Mouse (Mus musculus): ENCODE results near the gene Nbas.

Gene Nbas

DNA sequence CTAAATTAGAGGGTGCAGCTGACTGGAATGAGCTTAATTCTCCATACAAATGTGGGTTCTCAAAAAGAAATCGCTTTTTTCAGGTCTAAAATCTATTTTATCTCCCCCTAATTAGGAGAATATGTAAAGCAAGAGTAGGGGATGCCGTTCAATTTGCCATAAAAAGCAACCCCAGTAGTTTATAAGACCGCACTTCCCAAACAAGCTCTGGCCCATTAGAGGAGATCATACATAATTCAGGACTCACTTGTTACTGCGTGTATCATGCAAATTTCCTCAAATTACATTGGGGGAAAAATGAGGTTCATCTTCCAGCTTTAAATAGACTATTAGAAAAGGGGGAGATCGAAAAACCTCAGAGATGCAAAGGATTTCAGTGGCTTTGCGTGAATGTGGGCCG is 346.7 kb downstream of the Nbas start:
- no peak for DNase-seq (ENCODE audit: low spot score in 2 of 2)

DNA sequence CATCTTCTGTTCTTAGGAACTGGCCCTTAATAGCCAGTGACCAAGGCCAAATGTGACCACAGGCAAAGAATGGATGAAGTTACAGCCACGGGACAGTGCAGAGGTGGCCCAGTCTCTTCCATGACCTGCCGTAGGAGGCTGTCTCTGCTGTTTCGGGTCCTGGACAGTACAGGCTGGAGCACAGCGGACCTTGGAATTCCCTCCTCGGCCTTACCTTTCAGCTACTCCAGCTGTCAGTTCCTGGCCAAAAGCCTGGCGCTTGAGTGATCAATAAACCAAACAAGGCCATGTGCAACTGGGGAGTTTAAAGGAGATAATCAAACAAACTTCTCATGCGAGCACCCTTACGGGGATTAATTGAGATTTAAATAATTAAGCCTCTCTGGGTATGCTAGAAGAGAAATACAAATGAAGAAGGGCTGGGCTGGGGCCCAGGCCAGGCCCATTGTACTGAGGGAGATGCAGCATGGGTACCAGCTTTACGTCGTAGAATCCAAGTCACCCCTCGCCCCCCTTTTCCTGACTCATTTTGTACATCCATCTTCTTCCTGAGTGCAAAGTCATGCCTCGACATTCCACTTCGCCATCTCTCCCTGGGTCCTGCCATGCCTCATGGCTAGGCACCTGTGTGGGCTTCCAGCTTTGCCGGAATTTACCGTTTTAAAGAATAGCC is 353.4 kb downstream of the Nbas start:
- no peak for DNase-seq (ENCODE audit: low spot score in 2 of 2)

DNA sequence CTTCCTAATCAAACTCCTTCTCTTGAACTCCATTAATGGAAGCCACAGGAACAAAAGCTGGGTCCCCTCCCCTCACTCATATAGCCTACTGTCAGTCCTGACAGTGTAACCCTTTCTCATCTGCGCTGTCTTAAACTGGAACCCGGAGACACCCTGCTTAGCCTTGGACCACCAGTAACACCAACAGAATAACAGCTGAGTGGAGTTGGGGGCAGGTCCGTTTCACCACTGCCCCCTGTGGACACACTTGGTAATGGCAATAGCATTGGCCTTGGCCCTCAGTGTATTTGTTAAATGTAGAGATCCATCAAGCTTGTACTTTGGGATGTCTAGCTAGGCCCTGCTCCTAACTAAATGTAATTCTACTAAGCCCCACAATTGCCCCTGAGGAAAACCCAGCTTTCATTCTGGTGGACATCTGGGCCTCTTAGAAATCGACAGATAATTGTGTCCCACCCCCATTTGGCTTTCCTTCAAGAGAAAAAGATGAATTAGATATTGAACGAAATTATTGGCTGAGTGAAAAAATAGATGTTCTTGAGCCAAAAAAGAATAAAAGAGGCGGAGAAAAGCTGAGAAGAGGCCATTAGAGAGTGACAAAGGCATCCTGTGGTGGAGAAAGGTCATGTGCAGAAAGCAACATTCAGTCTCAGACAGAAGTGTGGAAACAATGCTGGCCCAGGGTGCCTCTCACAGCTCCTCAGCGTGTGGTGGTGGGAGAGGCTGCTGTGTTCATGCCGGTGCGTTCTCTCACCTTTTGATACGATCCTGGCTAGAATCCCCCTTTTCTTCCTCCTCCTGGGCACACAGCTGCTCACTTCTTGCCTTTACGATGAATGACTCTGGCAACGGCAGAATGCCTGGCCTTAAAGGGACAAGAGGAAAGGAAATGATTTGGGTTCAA is 358.1 kb downstream of the Nbas start:
- no peak for DNase-seq (ENCODE audit: low spot score in 2 of 2)

Data from urinary bladder, adult 18-20 months (tissue).